ENCODE assay signal across 24 mouse cellular contexts in the genomic region with DNA sequence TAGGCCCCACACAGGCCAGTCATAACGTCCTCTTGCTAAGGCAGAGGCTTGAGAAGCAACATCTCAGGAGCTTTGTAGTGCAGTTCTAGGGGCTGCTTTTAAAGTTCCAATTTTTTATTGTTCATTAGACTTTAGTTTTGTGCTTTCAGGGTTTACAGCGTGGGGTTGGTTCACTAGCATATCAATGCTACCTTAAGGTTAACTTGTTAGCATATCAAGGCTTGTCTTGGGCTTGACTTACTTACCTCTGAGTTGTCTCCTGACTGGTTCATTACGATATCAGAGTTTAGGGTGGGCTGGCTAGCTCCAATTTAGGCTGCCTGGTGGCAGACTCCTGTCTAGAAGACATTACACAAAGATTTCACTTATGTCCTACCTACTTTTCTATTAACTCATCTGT. TPM values are rescaled to one million over a fixed set of nuclear protein-coding genes. Genes with fewer than 3 reads are reported as not detected.
DNase-seq lines count a peak whose midpoint lies in the region; ATAC-seq and TF ChIP-seq lines count a peak whose summit lies in the region.
"Had no signal": no experiment of that assay in that cellular context is flagged by ENCODE, and none has a peak within 500 bp of the region (broad histone marks: within the 10 kb centered on the region; RNA-seq: fewer than 3 reads in every experiment).

No protein-coding gene starts in this region.

- H3K4me1 ChIP-seq in testis, adult 2 months (ENCODE audit: control insufficient read depth, insufficient read depth, low read length): no peaks in the 10 kb centered on the region
- H3K4me1 ChIP-seq: embryonic facial prominence, embryonic 10.5 days; embryonic facial prominence, embryonic 12.5 days; forebrain, embryonic 13.5 days; forebrain, embryonic 15.5 days had no signal

- no peaks in the 10 kb centered on the region; the same call in 1 of the 2 replicates for H3K36me3 ChIP-seq in testis, adult 2 months (ENCODE audit: control insufficient read depth, insufficient read depth, low read length)

- TF ChIP-seq POLR2A in testis, adult 2 months (IDR thresholded peaks at IDR 0.05; ENCODE audit: control insufficient read depth, low read depth, low read length): no peak

- no peak overlapping the region for H3K27ac ChIP-seq in testis, adult 2 months (ENCODE audit: control insufficient read depth, insufficient read depth, low read depth, low read length)
- H3K27ac ChIP-seq: embryonic facial prominence, embryonic 10.5 days; embryonic facial prominence, embryonic 12.5 days; forebrain, embryonic 13.5 days; forebrain, embryonic 15.5 days had no signal

- no peaks in the 10 kb centered on the region for H3K27me3 ChIP-seq in testis, adult 2 months (ENCODE audit: control insufficient read depth, insufficient read depth, low read length)
- H3K27me3 ChIP-seq: CH12.LX; embryonic facial prominence, embryonic 12.5 days; forebrain, embryonic 13.5 days; forebrain, embryonic 15.5 days; Patski had no signal

- TF ChIP-seq CTCF in testis, adult 2 months (IDR thresholded peaks at IDR 0.05; ENCODE audit: control insufficient read depth, insufficient read depth, insufficient replicate concordance, low read depth, low read length): no peak

- no peak for ATAC-seq in activated CD4-positive, CD25-positive, alpha-beta regulatory T cell, adult 4 months
- ATAC-seq: CD4-positive, CD25-positive, alpha-beta regulatory T cell, adult 4 months; forebrain, embryonic 13.5 days; forebrain, embryonic 15.5 days; forebrain, postnatal 0 days; Patski had no signal

- DNase-seq in testis, postnatal 10 days (ENCODE audit: low spot score): no peak
- peak; percentile 66 for DNase-seq in ES-CJ7 (ENCODE audit: low read depth, low spot score)
- peak; percentile 60 for DNase-seq in R1 (ENCODE audit: low read depth, low spot score)
- no peak for DNase-seq in gastrocnemius, adult 8-10 months (ENCODE audit: low spot score in 2 of 2)
- DNase-seq in cerebellum, postnatal 10 days: no peak
- DNase-seq: adrenal gland, adult 2 months; adrenal gland, postnatal 10 days; adrenal gland, postnatal 25 days; B cell, adult 2 months; cerebellum, adult 11 months; cerebellum, adult 18-20 months; cerebellum, adult 8-10 months; cerebellum, adult 9-11 months; cerebellum, postnatal 25 days; forebrain, postnatal 0 days had no signal

- peak overlapping the region; percentile 20 for H3K4me3 ChIP-seq in testis, adult 2 months (ENCODE audit: control insufficient read depth, low read depth, low read length)
- H3K4me3 ChIP-seq: embryonic facial prominence, embryonic 10.5 days; embryonic facial prominence, embryonic 12.5 days; forebrain, embryonic 13.5 days; forebrain, embryonic 15.5 days had no signal

RNA-seq across cellular contexts. Expression of a gene that starts 32.2 kb away (rescaled TPM):
- polyA plus RNA-seq in testis, adult 2 months (2012; rRNA removed): 27.8 and 39.7 TPM in 2 replicates
- polyA plus RNA-seq in activated CD4-positive, CD25-positive, alpha-beta regulatory T cell, adult 4 months (2017; shearing (Covaris generic)): 10 to 100 TPM; 48.3 to 52.9 TPM
- total RNA-seq in gastrocnemius, adult 8-10 months (2022): 10 to 100 TPM in 3 of 4 experiments, 1 to 10 TPM in 1; 9.7 to 12.1 (median 11.3) TPM

RNA-seq across cellular contexts. Expression of a gene that starts 34.7 kb away (rescaled TPM):
- 12.4 and 13.1 TPM in 2 replicates for polyA plus RNA-seq in testis, adult 2 months (2012; rRNA removed)
- polyA plus RNA-seq in activated CD4-positive, CD25-positive, alpha-beta regulatory T cell, adult 4 months (2017; shearing (Covaris generic)): 100 to 1,000 TPM; 104 to 110 TPM
- total RNA-seq in gastrocnemius, adult 8-10 months (2022): 10 to 100 TPM; 22.9 to 31.5 (median 26.8) TPM

RNA-seq across cellular contexts. Expression of a gene that starts 35.0 kb away (rescaled TPM):
- 1.3 and 1.7 TPM in 2 replicates for polyA plus RNA-seq in testis, adult 2 months (2012; rRNA removed)
- polyA plus RNA-seq in activated CD4-positive, CD25-positive, alpha-beta regulatory T cell, adult 4 months (2017; shearing (Covaris generic)): 1 to 10 TPM; 3.2 to 3.3 TPM
- under 1 TPM in 1 of 4 experiments, not detected in 3; 0.17 TPM for total RNA-seq in gastrocnemius, adult 8-10 months (2022)
- polyA plus RNA-seq: adrenal gland, adult 2 months had no signal

Comparison
In these comparisons a context has a peak if more than half of its experiments do, and no peak if none do; other contexts are left out.
1. DNase-seq: peak in ES-CJ7 (single experiment) and R1 (single experiment); none in testis, postnatal 10 days (single experiment), gastrocnemius, adult 8-10 months (0 of 2) and cerebellum, postnatal 10 days (0 of 2).